Mouse (Mus musculus): Measurements from ENCODE around the gene Fbxl14.

The Fbxl14 gene

GRCm38 (mm10) chr6:119500086-119500485, 20.6 kb downstream of the Fbxl14 start:
- peak; percentile 65 for DNase-seq

GRCm38 (mm10) chr6:119502031-119502430, 22.6 kb downstream of the Fbxl14 start:
- DNase-seq, result peak; percentile 71

GRCm38 (mm10) chr6:119504756-119505155, 25.3 kb downstream of the Fbxl14 start:
- DNase-seq, result no peak

- peak; percentile 64 for DNase-seq
These were observed 26.2 kb downstream of the Fbxl14 start for GRCm38 (mm10) chr6:119505525-119506225.

GRCm38 (mm10) chr6:119508221-119508620, 28.8 kb downstream of the Fbxl14 start:
- peak; percentile 33 for DNase-seq

GRCm38 (mm10) chr6:119508634-119509375, 29.3 kb downstream of the Fbxl14 start:
- DNase-seq, result peak; percentile 51

- no peak for DNase-seq
These were observed 30.1 kb downstream of the Fbxl14 start for GRCm38 (mm10) chr6:119509437-119510037.

GRCm38 (mm10) chr6:119512701-119513100, 33.2 kb downstream of the Fbxl14 start:
- DNase-seq, result no peak

- DNase-seq, result no peak
These were observed 34.0 kb downstream of the Fbxl14 start for GRCm38 (mm10) chr6:119513452-119513851.

- no peak for DNase-seq
These were observed 34.6 kb downstream of the Fbxl14 start for GRCm38 (mm10) chr6:119514085-119514484.

GRCm38 (mm10) chr6:119520731-119521130, 41.3 kb downstream of the Fbxl14 start:
- no peak for DNase-seq

- no peak for DNase-seq
These were observed 42.0 kb downstream of the Fbxl14 start for GRCm38 (mm10) chr6:119521482-119521900.

- peak; percentile 57 for DNase-seq
These were observed 42.5 kb downstream of the Fbxl14 start for GRCm38 (mm10) chr6:119521931-119522391.

- DNase-seq, result no peak
These were observed 47.0 kb downstream of the Fbxl14 start for GRCm38 (mm10) chr6:119526498-119526897.

GRCm38 (mm10) chr6:119529659-119530058, 50.2 kb downstream of the Fbxl14 start:
- DNase-seq, result no peak
